ENCODE assay signal across 11 mouse cellular contexts in genomic region chr3:9959716-9960661, GRCm38 (mm10).
A peak's percentile ranks its signal among the peaks of the same experiment; 100 is the strongest.
DNase-seq lines count a peak whose midpoint lies in the region; TF ChIP-seq lines count a peak whose summit lies in the region.
"Had no signal": no experiment of that assay in that cellular context is flagged by ENCODE, and none has a peak within 500 bp of the region (broad histone marks: within the 10 kb centered on the region; RNA-seq: fewer than 3 reads in every experiment).

No protein-coding gene starts in this region.

- TF ChIP-seq POLR2A in cerebellum, adult 2 months (IDR thresholded peaks at IDR 0.05; ENCODE audit: borderline replicate concordance, insufficient read depth, low read length) = no peak

- peaks cover 5% of the 10 kb centered on the region for H3K4me1 ChIP-seq in cerebellum, adult 2 months (ENCODE audit: control insufficient read depth, insufficient read depth, low read length)
- H3K4me1 ChIP-seq: embryonic facial prominence, embryonic 12.5 days; heart, embryonic 13.5 days; limb, embryonic 15.5 days had no signal

- H3K4me3 ChIP-seq in cerebellum, adult 2 months (replicated peaks; ENCODE audit: insufficient read depth, low read depth, low read length) = peak overlapping the region; percentile 0
- H3K4me3 ChIP-seq in gastrocnemius, adult 2 months = no peak overlapping the region
- H3K4me3 ChIP-seq: embryonic facial prominence, embryonic 12.5 days; heart, embryonic 13.5 days; limb, embryonic 15.5 days; myocyte had no signal

- TF ChIP-seq CTCF in cerebellum, adult 2 months (IDR thresholded peaks at IDR 0.05; ENCODE audit: borderline replicate concordance, insufficient read depth, low read depth, low read length) = 0 out of 2 replicates have a peak, but pooled peaks have one; percentile 9
- TF ChIP-seq CTCF in gastrocnemius, adult 2 months (IDR thresholded peaks at IDR 0.05) = no peak

- WGBS in cerebellum, adult 2 months = 37% methylated on average over 37 of the region's 37 CpGs

- no peaks in the 10 kb centered on the region for H3K27me3 ChIP-seq in cerebellum, adult 2 months (ENCODE audit: control insufficient read depth, insufficient read depth, low read length)
- H3K27me3 ChIP-seq: embryonic facial prominence, embryonic 12.5 days; heart, embryonic 13.5 days; limb, embryonic 15.5 days had no signal

- intact Hi-C loops in left cerebral cortex, postnatal 4 days (cut with DNase I) = loop anchor here (5.0 kb wide), 1 partner anchor 347 kb away; no protein-coding TSS in a partner anchor
- intact Hi-C loops in gastrocnemius, adult 2 months (cut with DNase I) = no loop called here

- no peak overlapping the region for H3K27ac ChIP-seq in cerebellum, adult 2 months (ENCODE audit: insufficient read depth, low read length)
- H3K27ac ChIP-seq in gastrocnemius, adult 2 months = no peak overlapping the region
- H3K27ac ChIP-seq: embryonic facial prominence, embryonic 12.5 days; heart, embryonic 13.5 days; limb, embryonic 15.5 days had no signal

- peak; percentile 63 for DNase-seq in left cerebral cortex, postnatal 4 days
- no peak for DNase-seq in left cerebral cortex, adult 11 months (ENCODE audit: low spot score)
- peak; percentile 55 for DNase-seq in brain, embryonic 18.5 days (ENCODE audit: low read depth, low spot score)
- peak; percentile 74 to 80 for DNase-seq in cerebellum, adult 2 months
- DNase-seq in layer of hippocampus, adult 9-11 months = peak; percentile 33
- no peak for DNase-seq in gastrocnemius, adult 2 months
- no peak for DNase-seq in right cerebral cortex, postnatal 14 days

Comparison
In these comparisons a context has a peak if more than half of its experiments do, and no peak if none do; other contexts are left out.
1. DNase-seq: peak in left cerebral cortex, postnatal 4 days (single experiment), brain, embryonic 18.5 days (single experiment), cerebellum, adult 2 months (2 of 2) and layer of hippocampus, adult 9-11 months (single experiment); none in left cerebral cortex, adult 11 months (single experiment), gastrocnemius, adult 2 months (single experiment) and right cerebral cortex, postnatal 14 days (single experiment).